Mouse (Mus musculus) right cerebral cortex, adult 2 months (tissue): ENCODE results near the gene Abcb10.
"Not testable (repeated sequence)": the region's sequence is repeated elsewhere in the genome, so short reads cannot be mapped to it uniquely, and the experiment has no call there.

Experiments
- DNase-seq, 2 experiments: peaks; one replicate each; pipeline ENCODE4 v3.0.0; 2021 to 2022; ENCODE audit warnings: low spot score in 2 of 2

Abcb10 gene

GRCm38 (mm10) chr8:123981674-123982073 is 1.2 kb downstream of the Abcb10 start:
- DNase-seq = peak; percentile 50 to 61

- no peak for DNase-seq
These were observed 2.7 kb downstream of the Abcb10 start for GRCm38 (mm10) chr8:123980239-123980638.

DNA sequence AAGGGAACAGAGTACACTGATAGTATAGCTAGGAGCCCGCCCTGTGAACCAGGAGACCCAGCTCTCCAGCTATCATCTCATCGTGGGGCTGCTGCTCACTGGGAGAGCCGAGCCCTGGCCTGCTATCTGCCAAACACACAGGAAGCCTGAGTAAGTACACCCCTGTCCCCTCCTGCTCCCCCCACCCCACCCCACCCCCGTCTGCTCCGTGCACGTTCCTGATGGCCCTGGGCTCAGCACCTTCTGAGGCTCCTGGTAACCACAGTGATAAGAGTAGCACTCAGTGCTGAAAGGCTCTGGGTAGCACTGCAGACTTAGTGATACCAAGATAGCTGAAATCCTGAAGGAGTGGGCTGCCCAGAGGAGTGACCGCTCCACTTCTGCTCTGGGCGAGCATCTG is 4.0 kb downstream of the Abcb10 start:
- no peak for DNase-seq

GRCm38 (mm10) chr8:123978166-123978838 is 4.6 kb downstream of the Abcb10 start:
- DNase-seq = no peak

- DNase-seq = no peak
These were observed 5.4 kb downstream of the Abcb10 start for GRCm38 (mm10) chr8:123977499-123977898.

- DNase-seq = no peak
These were observed 9.4 kb downstream of the Abcb10 start for GRCm38 (mm10) chr8:123973495-123973894.

GRCm38 (mm10) chr8:123966896-123967295 is 16.0 kb downstream of the Abcb10 start:
- no peak for DNase-seq

DNA sequence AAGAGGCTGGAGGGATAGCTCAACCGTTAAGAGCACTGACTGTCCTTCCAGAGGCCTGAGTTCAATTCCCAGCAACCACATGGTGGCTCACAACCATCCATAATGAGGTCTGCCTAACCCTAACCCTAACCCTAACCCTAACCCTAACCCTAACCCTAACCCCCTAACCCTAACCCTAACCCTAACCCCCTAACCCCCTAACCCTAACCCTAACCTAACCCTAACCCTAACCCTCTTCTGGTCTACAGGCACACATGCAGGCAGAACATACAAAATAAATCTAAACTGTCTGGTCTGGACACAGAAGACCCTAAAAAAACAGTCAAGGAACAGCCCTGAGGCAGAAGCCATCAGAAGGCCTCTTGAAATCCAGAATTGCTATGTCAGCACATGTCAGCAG is 21.6 kb downstream of the Abcb10 start:
- no peak for DNase-seq

- DNase-seq = not testable (repeated sequence)
These were observed 22.4 kb downstream of the Abcb10 start for GRCm38 (mm10) chr8:123960556-123960955.

- no peak for DNase-seq
These were observed 22.9 kb downstream of the Abcb10 start for GRCm38 (mm10) chr8:123960056-123960455.

DNA sequence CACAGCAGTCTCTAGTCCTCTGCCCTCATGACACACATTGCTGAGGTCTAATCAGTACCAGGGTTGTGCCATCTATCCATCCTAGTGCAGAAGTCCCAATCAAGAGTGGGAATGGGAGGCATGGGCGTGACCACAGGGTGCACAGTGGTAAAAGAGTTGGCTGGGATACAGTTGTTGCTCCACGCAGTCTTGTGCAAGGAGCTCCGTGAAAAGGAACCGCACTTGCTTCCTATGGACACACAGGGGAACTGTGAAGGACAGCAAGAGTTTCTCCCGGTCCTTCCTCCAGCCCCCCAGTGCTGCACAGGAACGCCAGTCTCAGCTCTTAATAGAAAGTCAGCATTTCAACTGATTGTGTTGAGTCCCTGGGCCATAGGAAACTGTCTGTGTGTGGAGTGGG is 23.4 kb downstream of the Abcb10 start:
- no peak for DNase-seq

DNA sequence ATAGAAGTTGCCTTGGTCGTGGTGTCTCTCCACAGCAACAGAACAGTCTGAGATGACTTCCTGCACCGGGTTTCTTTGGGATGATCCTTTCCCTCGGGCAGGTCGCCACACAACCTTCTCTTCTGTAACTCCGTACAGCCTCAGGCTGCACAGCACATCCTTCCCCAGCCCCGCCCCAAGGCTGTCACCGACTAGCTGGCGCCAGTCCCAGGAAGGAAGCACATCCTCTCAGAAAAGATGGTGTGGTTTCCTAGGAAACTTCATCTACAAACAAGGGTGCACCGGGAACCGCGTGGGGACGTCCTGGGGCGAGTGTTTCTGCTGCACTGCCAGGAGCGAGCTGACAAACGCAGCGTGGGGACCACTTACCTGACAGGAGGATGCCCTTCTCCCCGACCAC is 24.8 kb downstream of the Abcb10 start:
- peak; percentile 31 to 57 for DNase-seq

- DNase-seq = no peak
These were observed 28.7 kb downstream of the Abcb10 start for GRCm38 (mm10) chr8:123954246-123954645.

DNA sequence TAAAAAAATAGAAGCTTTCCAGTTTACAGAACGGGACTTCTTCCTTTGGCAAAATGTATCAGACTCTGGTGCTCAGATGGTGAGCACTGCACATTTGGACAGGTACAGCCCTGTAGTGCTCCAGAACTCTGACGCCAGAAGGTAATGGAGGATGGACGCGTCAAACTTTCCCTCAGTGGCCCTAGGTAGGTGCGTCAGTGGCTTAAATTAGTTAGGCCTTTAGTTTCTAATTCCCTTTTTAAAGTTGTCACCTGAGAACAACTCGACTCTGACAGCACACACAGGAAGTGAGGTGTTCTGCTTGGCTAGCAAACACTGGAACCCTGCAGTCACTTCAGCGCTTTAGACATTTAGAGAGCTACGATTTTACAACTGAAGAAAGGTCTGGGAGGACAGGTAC is 29.2 kb downstream of the Abcb10 start:
- DNase-seq = no peak

GRCm38 (mm10) chr8:123950077-123950802 is 32.7 kb downstream of the Abcb10 start:
- DNase-seq = peak; percentile 53 to 67

- no peak for DNase-seq
These were observed 33.3 kb downstream of the Abcb10 start for GRCm38 (mm10) chr8:123949686-123949986.

DNA sequence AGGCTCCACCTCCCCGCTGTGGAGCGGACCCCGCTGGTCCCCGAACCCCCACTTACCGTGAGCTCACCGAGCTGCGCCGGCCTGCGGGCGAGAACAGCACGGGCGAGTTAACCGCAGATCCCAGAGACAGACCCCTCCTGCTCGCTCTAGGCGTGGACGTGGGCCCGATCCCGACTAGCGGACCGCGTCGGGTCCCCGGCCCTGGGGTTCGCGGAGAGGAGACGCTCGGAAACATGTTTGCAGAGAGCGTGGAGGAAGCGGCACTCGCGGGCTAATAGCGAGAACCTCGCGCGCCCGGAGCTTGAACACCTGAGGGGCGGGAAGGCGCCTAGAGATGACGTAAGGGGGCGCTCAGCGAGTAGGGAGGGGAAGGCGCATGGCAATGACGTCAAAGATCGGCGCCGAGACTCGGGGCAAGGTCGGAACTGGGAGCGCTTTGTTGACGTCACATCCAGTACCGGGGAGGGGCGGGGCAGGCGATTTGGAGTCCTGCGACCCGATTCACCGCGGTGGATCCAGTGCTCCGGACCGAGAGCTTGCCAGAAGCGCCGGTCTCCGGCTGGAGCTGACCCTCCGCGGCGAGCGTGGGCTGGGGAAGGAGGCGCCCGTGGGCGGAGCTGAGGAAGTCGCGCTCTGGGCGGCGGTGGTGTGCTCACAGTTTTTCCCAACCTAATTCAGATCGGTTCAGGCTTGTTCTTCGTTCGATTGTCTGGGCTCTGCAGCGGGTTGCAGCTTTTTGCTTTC is 33.8 kb downstream of the Abcb10 start, which contains the start of gene Nup133:
TSS of gene Nup133 (minus strand) at position 324 of the 744 bp plus-strand sequence.
- peak; percentile 99 to 100 for DNase-seq

DNA sequence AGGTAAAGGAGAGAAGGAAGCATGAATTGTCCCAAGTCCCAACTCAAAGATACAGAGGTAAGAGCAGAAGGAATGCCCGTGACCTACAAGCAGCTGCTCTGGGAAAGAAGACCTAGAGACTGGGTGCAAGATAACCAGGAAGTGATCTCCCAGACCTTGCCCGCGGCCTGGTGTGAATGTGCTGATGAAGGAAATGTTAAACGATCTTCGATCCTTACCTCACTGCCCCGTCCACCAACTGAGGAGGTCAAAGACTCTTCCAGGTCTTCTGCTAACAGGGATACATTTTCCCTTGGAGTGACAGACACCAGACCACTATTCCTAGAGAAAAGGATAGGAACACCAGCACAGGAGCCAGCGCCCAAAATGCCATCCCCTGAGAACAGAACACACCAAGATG is 53.9 kb downstream of the Abcb10 start:
- DNase-seq = no peak

- DNase-seq = no peak
These were observed 57.3 kb downstream of the Abcb10 start for GRCm38 (mm10) chr8:123925671-123926070.

- DNase-seq = peak; percentile 90 to 92
These were observed 58.2 kb downstream of the Abcb10 start for GRCm38 (mm10) chr8:123924719-123925118.

GRCm38 (mm10) chr8:123914635-123915034 is 68.3 kb downstream of the Abcb10 start:
- no peak for DNase-seq

GRCm38 (mm10) chr8:123912265-123912664 is 70.7 kb downstream of the Abcb10 start:
- DNase-seq = peak; percentile 50 to 54

GRCm38 (mm10) chr8:123907604-123908003 is 75.3 kb downstream of the Abcb10 start:
- no peak for DNase-seq
